ENCODE assay signal across 7 mouse cellular contexts in genomic region chr10:41490518-41490873, GRCm38 (mm10). TPM values are rescaled to one million over a fixed set of nuclear protein-coding genes. Genes with fewer than 3 reads are reported as not detected.
DNase-seq lines count a peak whose midpoint lies in the region; ATAC-seq and TF ChIP-seq lines count a peak whose summit lies in the region.

No protein-coding gene starts in this region.

- peak overlapping the region; percentile 99 for H3K4me2 ChIP-seq in lung, embryonic 15.5 days
- peak overlapping the region; percentile 94 for H3K4me2 ChIP-seq in limb, embryonic 11.5 days (ENCODE audit: low read depth, severe bottlenecking)

- H3K9me3 ChIP-seq in lung, embryonic 15.5 days: no peaks in the 10 kb centered on the region
- no peaks in the 10 kb centered on the region for H3K9me3 ChIP-seq in forebrain, embryonic 10.5 days
- no peaks in the 10 kb centered on the region for H3K9me3 ChIP-seq in limb, embryonic 11.5 days (ENCODE audit: control insufficient read depth, low read length)

- no peak for ATAC-seq in lung, embryonic 15.5 days (ENCODE audit: borderline replicate concordance, extremely low read depth, low FRiP score, low TSS enrichment)
- no peak; the same call in 1 of the 2 replicates for ATAC-seq in limb, embryonic 11.5 days (ENCODE audit: insufficient number of reproducible peaks, low FRiP score, low TSS enrichment, low read depth)

- TF ChIP-seq CTCF in olfactory bulb, adult 2 months (IDR thresholded peaks at IDR 0.05; ENCODE audit: insufficient read depth, low read depth, low read length): no peak

- peak overlapping the region; percentile 62 for H3K9ac ChIP-seq in lung, embryonic 15.5 days
- H3K9ac ChIP-seq in limb, embryonic 11.5 days (ENCODE audit: low read length): peak overlapping the region; percentile 77

- H3K4me1 ChIP-seq in lung, embryonic 15.5 days: peaks cover 20% of the 10 kb centered on the region
- peaks cover 46% of the 10 kb centered on the region for H3K4me1 ChIP-seq in forebrain, embryonic 10.5 days
- peaks cover 8% of the 10 kb centered on the region for H3K4me1 ChIP-seq in limb, embryonic 11.5 days (ENCODE audit: control insufficient read depth, insufficient read depth, low read length)
- peaks cover 26% of the 10 kb centered on the region for H3K4me1 ChIP-seq in olfactory bulb, adult 2 months (ENCODE audit: control insufficient read depth, insufficient read depth, low read length)

- under 1% methylated on average over 29 of the region's 29 CpGs for WGBS in lung, embryonic 15.5 days
- under 1% methylated on average over 29 of the region's 29 CpGs for WGBS in forebrain, embryonic 10.5 days
- under 1% methylated on average over 29 of the region's 29 CpGs for whole genome bisulfite sequencing in limb, embryonic 11.5 days
- WGBS in olfactory bulb, adult 2 months: under 1% methylated on average over 29 of the region's 29 CpGs

- H3K27me3 ChIP-seq in lung, embryonic 15.5 days: no peaks in the 10 kb centered on the region
- no peaks in the 10 kb centered on the region for H3K27me3 ChIP-seq in forebrain, embryonic 10.5 days (ENCODE audit: poor library complexity, severe bottlenecking)
- H3K27me3 ChIP-seq in limb, embryonic 11.5 days (ENCODE audit: control insufficient read depth, insufficient read depth, low read length): no peaks in the 10 kb centered on the region

- H3K4me3 ChIP-seq in lung, embryonic 15.5 days: peak overlapping the region; percentile 62
- peak overlapping the region; percentile 73 for H3K4me3 ChIP-seq in forebrain, embryonic 10.5 days
- H3K4me3 ChIP-seq in limb, embryonic 11.5 days (ENCODE audit: low read depth, low read length): peak overlapping the region; percentile 47
- H3K4me3 ChIP-seq in olfactory bulb, adult 2 months (ENCODE audit: insufficient read depth, low read depth, low read length): peak overlapping the region; percentile 90

- no peak for TF ChIP-seq POLR2A in olfactory bulb, adult 2 months (IDR thresholded peaks at IDR 0.05; ENCODE audit: insufficient read depth, low read depth, low read length)

- no peak overlapping the region for H3K27ac ChIP-seq in lung, embryonic 15.5 days
- H3K27ac ChIP-seq in forebrain, embryonic 10.5 days: peak overlapping the region; percentile 92
- H3K27ac ChIP-seq in limb, embryonic 11.5 days (replicated peaks; ENCODE audit: low read depth, low read length): no peak overlapping the region
- H3K27ac ChIP-seq in olfactory bulb, adult 2 months (ENCODE audit: insufficient read depth, low read depth, low read length): peak overlapping the region; percentile 24; the same call in 1 of the 2 replicates

- no peak for DNase-seq in lung, postnatal 14 days
- DNase-seq in forebrain, embryonic 10.5 days (ENCODE audit: extremely low spot score, low spot score): no peak
- DNase-seq in limb, embryonic 11.5 days (ENCODE audit: low spot score): no peak
- DNase-seq in urinary bladder, postnatal 14 days (ENCODE audit: low spot score): no peak
- no peak for DNase-seq in spleen, adult 18-20 months

- H3K36me3 ChIP-seq in lung, embryonic 15.5 days: peaks cover 26% of the 10 kb centered on the region
- peaks cover 34% of the 10 kb centered on the region for H3K36me3 ChIP-seq in forebrain, embryonic 10.5 days (replicated peaks)
- no peaks in the 10 kb centered on the region; the same call in 1 of the 2 replicates for H3K36me3 ChIP-seq in limb, embryonic 11.5 days (ENCODE audit: control insufficient read depth, insufficient read depth, low read length)

RNA-seq across cellular contexts. Expression of gene Ppil6, which starts 0.3 kb away (rescaled TPM):
- polyA plus RNA-seq in lung, embryonic 15.5 days (2015; fragmentation: Nextera tagmentation; extraction: Ambion mirVana): 2.4 and 2.5 TPM in 2 replicates
- 0.71 and 1.8 TPM in 2 replicates for polyA plus RNA-seq in forebrain, embryonic 10.5 days (2016; fragmentation: Nextera tagmentation; extraction: Ambion mirVana)
- 0.43 and 1.1 TPM in 2 replicates for polyA plus RNA-seq in limb, embryonic 11.5 days (2014; fragmentation: Nextera tagmentation; extraction: Ambion mirVana)
- not detected in 2 replicates for polyA plus RNA-seq in olfactory bulb, adult 2 months (2012; ENCODE audit: insufficient read depth, insufficient read length, low replicate concordance, missing spikeins)

RNA-seq across cellular contexts. Expression of gene Smpd2, which starts 0.3 kb away (rescaled TPM):
- 69.7 and 77.4 TPM in 2 replicates for polyA plus RNA-seq in lung, embryonic 15.5 days (2015; fragmentation: Nextera tagmentation; extraction: Ambion mirVana)
- 64.7 and 65.6 TPM in 2 replicates for polyA plus RNA-seq in forebrain, embryonic 10.5 days (2016; fragmentation: Nextera tagmentation; extraction: Ambion mirVana)
- polyA plus RNA-seq in limb, embryonic 11.5 days (2014; fragmentation: Nextera tagmentation; extraction: Ambion mirVana): 57.3 and 62.3 TPM in 2 replicates
- polyA plus RNA-seq in olfactory bulb, adult 2 months (2012; ENCODE audit: insufficient read depth, insufficient read length, low replicate concordance, missing spikeins): not detected in 2 replicates

RNA-seq across cellular contexts. Expression of gene Mical1, which starts 14.4 kb away (rescaled TPM):
- polyA plus RNA-seq in lung, embryonic 15.5 days (2015; fragmentation: Nextera tagmentation; extraction: Ambion mirVana): 71.0 and 75.7 TPM in 2 replicates
- polyA plus RNA-seq in forebrain, embryonic 10.5 days (2016; fragmentation: Nextera tagmentation; extraction: Ambion mirVana): 48.3 and 50.0 TPM in 2 replicates
- 40.0 and 42.6 TPM in 2 replicates for polyA plus RNA-seq in limb, embryonic 11.5 days (2014; fragmentation: Nextera tagmentation; extraction: Ambion mirVana)
- not detected in 2 replicates for polyA plus RNA-seq in olfactory bulb, adult 2 months (2012; ENCODE audit: insufficient read depth, insufficient read length, low replicate concordance, missing spikeins)

RNA-seq across cellular contexts. Expression of gene Cd164, which starts 28.7 kb away (rescaled TPM):
- polyA plus RNA-seq in lung, embryonic 15.5 days (2015; fragmentation: Nextera tagmentation; extraction: Ambion mirVana): 171 and 176 TPM in 2 replicates
- polyA plus RNA-seq in forebrain, embryonic 10.5 days (2016; fragmentation: Nextera tagmentation; extraction: Ambion mirVana): 125 and 129 TPM in 2 replicates
- polyA plus RNA-seq in limb, embryonic 11.5 days (2014; fragmentation: Nextera tagmentation; extraction: Ambion mirVana): 171 and 180 TPM in 2 replicates
- polyA plus RNA-seq in olfactory bulb, adult 2 months (2012; ENCODE audit: insufficient read depth, insufficient read length, low replicate concordance, missing spikeins): 502 TPM in 1 of 2 replicates, not detected in the other

RNA-seq across cellular contexts. Expression of gene Zbtb24, which starts 40.3 kb away (rescaled TPM):
- 18.2 and 18.3 TPM in 2 replicates for polyA plus RNA-seq in lung, embryonic 15.5 days (2015; fragmentation: Nextera tagmentation; extraction: Ambion mirVana)
- polyA plus RNA-seq in forebrain, embryonic 10.5 days (2016; fragmentation: Nextera tagmentation; extraction: Ambion mirVana): 16.0 and 17.7 TPM in 2 replicates
- 17.3 and 20.9 TPM in 2 replicates for polyA plus RNA-seq in limb, embryonic 11.5 days (2014; fragmentation: Nextera tagmentation; extraction: Ambion mirVana)
- not detected in 2 replicates for polyA plus RNA-seq in olfactory bulb, adult 2 months (2012; ENCODE audit: insufficient read depth, insufficient read length, low replicate concordance, missing spikeins)

Comparison
In these comparisons a context has a peak if more than half of its experiments do, and no peak if none do; other contexts are left out.
1. H3K27ac ChIP-seq: peak in forebrain, embryonic 10.5 days (single experiment) and olfactory bulb, adult 2 months (single experiment); none in lung, embryonic 15.5 days (single experiment) and limb, embryonic 11.5 days (single experiment).
2. Peak in every context shown above with its lines, with median percentiles within 50 percentile points of each other: H3K4me3 ChIP-seq.